Mouse (Mus musculus) CH12F3 (cell line): ENCODE data around the gene Prmt8.

Source experiments
- in situ Hi-C: fragments of 300-500 bp; cut with MboI; formaldehyde crosslinking; loops from 2 replicates; pipeline ENCODE4 v1.14.3; 2020; ENCODE audit warnings: low sequenced_read_pairs

Prmt8 gene

GRCm38 (mm10) chr6:127769275-127770156 lies at the start of gene Prmt8:
Gene Prmt8 (minus strand): TSS chr6:127769472.
- in situ Hi-C loops = no loop called here

GRCm38 (mm10) chr6:127803046-127803729 lies 33.9 kb upstream of the Prmt8 start:
- in situ Hi-C loops = no loop called here

GRCm38 (mm10) chr6:127802211-127802610 lies 32.9 kb upstream of the Prmt8 start:
- in situ Hi-C loops = no loop called here

GRCm38 (mm10) chr6:127790023-127790422 lies 20.8 kb upstream of the Prmt8 start:
- in situ Hi-C loops = no loop called here

- in situ Hi-C loops = no loop called here
Observed at GRCm38 (mm10) chr6:127770806-127771205, 1.5 kb upstream of the Prmt8 start.

GRCm38 (mm10) chr6:127768621-127769274 lies 524 bp downstream of the Prmt8 start:
- in situ Hi-C loops = no loop called here

GRCm38 (mm10) chr6:127767706-127768493 lies 1.4 kb downstream of the Prmt8 start:
- in situ Hi-C loops = no loop called here

GRCm38 (mm10) chr6:127767201-127767705 lies 2.0 kb downstream of the Prmt8 start:
- in situ Hi-C loops = no loop called here

- in situ Hi-C loops = no loop called here
Observed at GRCm38 (mm10) chr6:127766641-127767200, 2.6 kb downstream of the Prmt8 start.

GRCm38 (mm10) chr6:127766041-127766604 lies 3.1 kb downstream of the Prmt8 start:
- in situ Hi-C loops = no loop called here

GRCm38 (mm10) chr6:127765573-127765972 lies 3.7 kb downstream of the Prmt8 start:
- in situ Hi-C loops = no loop called here

- in situ Hi-C loops = no loop called here
Observed at GRCm38 (mm10) chr6:127758264-127758663, 11.0 kb downstream of the Prmt8 start.

GRCm38 (mm10) chr6:127757667-127758167 lies 11.6 kb downstream of the Prmt8 start:
- in situ Hi-C loops = no loop called here

GRCm38 (mm10) chr6:127756856-127757255 lies 12.4 kb downstream of the Prmt8 start:
- in situ Hi-C loops = no loop called here

- in situ Hi-C loops = no loop called here
Observed at GRCm38 (mm10) chr6:127753228-127753627, 16.0 kb downstream of the Prmt8 start.

GRCm38 (mm10) chr6:127752681-127753080 lies 16.6 kb downstream of the Prmt8 start:
- in situ Hi-C loops = no loop called here

GRCm38 (mm10) chr6:127751499-127751898 lies 17.8 kb downstream of the Prmt8 start:
- in situ Hi-C loops = no loop called here

GRCm38 (mm10) chr6:127748793-127749192 lies 20.5 kb downstream of the Prmt8 start:
- in situ Hi-C loops = no loop called here

GRCm38 (mm10) chr6:127742290-127742689 lies 27.0 kb downstream of the Prmt8 start:
- in situ Hi-C loops = no loop called here

- in situ Hi-C loops = no loop called here
Observed at GRCm38 (mm10) chr6:127741162-127741561, 28.1 kb downstream of the Prmt8 start.
